In genomic region chr9:75479106-75479725, GRCm38 (mm10) we compare ENCODE assay signal across 12 mouse cellular contexts. TPM values are rescaled to one million over a fixed set of nuclear protein-coding genes. Genes with fewer than 3 reads are reported as not detected.
DNase-seq lines count a peak whose midpoint lies in the region; ATAC-seq and TF ChIP-seq lines count a peak whose summit lies in the region.
"Had no signal": no experiment of that assay in that cellular context is flagged by ENCODE, and none has a peak within 500 bp of the region (broad histone marks: within the 10 kb centered on the region; RNA-seq: fewer than 3 reads in every experiment).

No protein-coding gene starts in this region.

- H3K27ac ChIP-seq in midbrain, embryonic 11.5 days (ENCODE audit: low read depth, low read length), result no peak overlapping the region
- no peak overlapping the region for H3K27ac ChIP-seq in midbrain, embryonic 16.5 days (ENCODE audit: low read length)
- H3K27ac ChIP-seq in cerebellum, adult 2 months (ENCODE audit: insufficient read depth, low read length), result peak overlapping the region; percentile 94
- no peak overlapping the region for H3K27ac ChIP-seq in forebrain, embryonic 11.5 days (ENCODE audit: low read depth, low read length)
- no peak overlapping the region for H3K27ac ChIP-seq in neural tube, embryonic 14.5 days (ENCODE audit: low read depth, low read length)

- H3K4me2 ChIP-seq in midbrain, embryonic 11.5 days, result no peak overlapping the region
- H3K4me2 ChIP-seq in midbrain, embryonic 16.5 days (ENCODE audit: low read length), result no peak overlapping the region
- H3K4me2 ChIP-seq in forebrain, embryonic 11.5 days (ENCODE audit: low read depth, low read length, severe bottlenecking), result no peak overlapping the region
- H3K4me2 ChIP-seq in neural tube, embryonic 14.5 days (ENCODE audit: low read depth, low read length), result no peak overlapping the region

- WGBS in midbrain, embryonic 11.5 days, result 59% methylated on average over 8 of the region's 8 CpGs
- WGBS in midbrain, embryonic 16.5 days, result 39% methylated on average over 8 of the region's 8 CpGs
- 16% methylated on average over 8 of the region's 8 CpGs for WGBS in cerebellum, adult 2 months
- WGBS in forebrain, embryonic 11.5 days, result 61% methylated on average over 8 of the region's 8 CpGs
- 65% methylated on average over 8 of the region's 8 CpGs for WGBS in neural tube, embryonic 14.5 days

- H3K9ac ChIP-seq in midbrain, embryonic 11.5 days (ENCODE audit: low read length), result no peak overlapping the region
- no peak overlapping the region for H3K9ac ChIP-seq in midbrain, embryonic 16.5 days (ENCODE audit: low read depth, low read length)
- no peak overlapping the region for H3K9ac ChIP-seq in forebrain, embryonic 11.5 days (ENCODE audit: low read length)
- no peak overlapping the region for H3K9ac ChIP-seq in neural tube, embryonic 14.5 days (replicated peaks; ENCODE audit: low read depth, low read length)

- TF ChIP-seq POLR2A in cerebellum, adult 2 months (IDR thresholded peaks at IDR 0.05; ENCODE audit: borderline replicate concordance, insufficient read depth, low read length), result peak; percentile 37; the same call in 1 of the 2 replicates

- no peak for TF ChIP-seq CTCF in cerebellum, adult 2 months (IDR thresholded peaks at IDR 0.05; ENCODE audit: borderline replicate concordance, insufficient read depth, low read depth, low read length)

- 0 out of 2 replicates have a peak, but pooled peaks cover 2% of the 10 kb centered on the region for H3K36me3 ChIP-seq in midbrain, embryonic 11.5 days (ENCODE audit: control insufficient read depth, insufficient read depth, low read length)
- peaks cover 4% of the 10 kb centered on the region; the same call in 1 of the 2 replicates for H3K36me3 ChIP-seq in midbrain, embryonic 16.5 days (ENCODE audit: control insufficient read depth, insufficient read depth, low read length)
- no peaks in the 10 kb centered on the region for H3K36me3 ChIP-seq in forebrain, embryonic 11.5 days (ENCODE audit: control insufficient read depth, insufficient read depth, low read length)
- H3K36me3 ChIP-seq in neural tube, embryonic 14.5 days (ENCODE audit: control insufficient read depth, insufficient read depth, low read length), result peaks cover 4% of the 10 kb centered on the region; the same call in 1 of the 2 replicates

- no peak for DNase-seq in midbrain, embryonic 11.5 days (ENCODE audit: low spot score, missing footprints)
- peak; percentile 72 to 91 for DNase-seq in cerebellum, adult 2 months
- no peak for DNase-seq in forebrain, embryonic 11.5 days (ENCODE audit: low spot score)
- DNase-seq in spleen, adult 12 weeks (ENCODE audit: low spot score), result no peak
- no peak for DNase-seq in kidney, postnatal 4 days
- DNase-seq: adrenal gland, adult 2 months; gastrocnemius, postnatal 25 days; kidney, postnatal 10 days; liver; thymus, postnatal 25 days had no signal

- no peaks in the 10 kb centered on the region for H3K4me1 ChIP-seq in midbrain, embryonic 11.5 days (ENCODE audit: control insufficient read depth, insufficient read depth, low read length)
- H3K4me1 ChIP-seq in midbrain, embryonic 16.5 days (ENCODE audit: control insufficient read depth, insufficient read depth, low read length), result peaks cover 3% of the 10 kb centered on the region; the same call in 1 of the 2 replicates
- peaks cover 14% of the 10 kb centered on the region for H3K4me1 ChIP-seq in cerebellum, adult 2 months (ENCODE audit: control insufficient read depth, insufficient read depth, low read length)
- H3K4me1 ChIP-seq in forebrain, embryonic 11.5 days (replicated peaks; ENCODE audit: control insufficient read depth, insufficient read depth, low read length), result no peaks in the 10 kb centered on the region
- no peaks in the 10 kb centered on the region for H3K4me1 ChIP-seq in neural tube, embryonic 14.5 days (ENCODE audit: control insufficient read depth, insufficient read depth, low read length)

- ATAC-seq in midbrain, embryonic 11.5 days (ENCODE audit: low FRiP score), result peak; percentile 48; the same call in 1 of the 2 replicates
- ATAC-seq in midbrain, embryonic 16.5 days, result no peak
- peak; percentile 60 for ATAC-seq in forebrain, embryonic 11.5 days (replicated peaks; ENCODE audit: low FRiP score)
- peak; percentile 38; the same call in 1 of the 2 replicates for ATAC-seq in neural tube, embryonic 14.5 days (ENCODE audit: low read depth)

- H3K4me3 ChIP-seq in midbrain, embryonic 11.5 days (ENCODE audit: low read depth, low read length), result no peak overlapping the region
- H3K4me3 ChIP-seq in midbrain, embryonic 16.5 days (ENCODE audit: low read depth, low read length), result no peak overlapping the region
- no peak overlapping the region for H3K4me3 ChIP-seq in cerebellum, adult 2 months (replicated peaks; ENCODE audit: insufficient read depth, low read depth, low read length)
- H3K4me3 ChIP-seq in forebrain, embryonic 11.5 days (ENCODE audit: low read depth, low read length), result no peak overlapping the region
- no peak overlapping the region for H3K4me3 ChIP-seq in neural tube, embryonic 14.5 days (ENCODE audit: low read depth, low read length)

- H3K9me3 ChIP-seq in midbrain, embryonic 11.5 days (ENCODE audit: control insufficient read depth, low read length), result no peaks in the 10 kb centered on the region
- no peaks in the 10 kb centered on the region for H3K9me3 ChIP-seq in midbrain, embryonic 16.5 days (replicated peaks; ENCODE audit: control insufficient read depth, low read length, poor library complexity, severe bottlenecking)
- H3K9me3 ChIP-seq in forebrain, embryonic 11.5 days (ENCODE audit: control insufficient read depth, low read length), result no peaks in the 10 kb centered on the region
- no peaks in the 10 kb centered on the region for H3K9me3 ChIP-seq in neural tube, embryonic 14.5 days (ENCODE audit: control insufficient read depth, low read length)

- H3K27me3 ChIP-seq in midbrain, embryonic 11.5 days (ENCODE audit: control insufficient read depth, insufficient read depth, low read length), result no peaks in the 10 kb centered on the region
- no peaks in the 10 kb centered on the region for H3K27me3 ChIP-seq in midbrain, embryonic 16.5 days (ENCODE audit: control insufficient read depth, insufficient read depth, low read depth, low read length)
- no peaks in the 10 kb centered on the region for H3K27me3 ChIP-seq in cerebellum, adult 2 months (ENCODE audit: control insufficient read depth, insufficient read depth, low read length)
- H3K27me3 ChIP-seq in forebrain, embryonic 11.5 days (ENCODE audit: control insufficient read depth, insufficient read depth, low read length), result no peaks in the 10 kb centered on the region
- no peaks in the 10 kb centered on the region for H3K27me3 ChIP-seq in neural tube, embryonic 14.5 days (ENCODE audit: control insufficient read depth, insufficient read depth, low read length)

RNA-seq across cellular contexts. Expression of gene Leo1, which starts 37.9 kb away (rescaled TPM):
- polyA plus RNA-seq in midbrain, embryonic 11.5 days (2014; fragmentation: Nextera tagmentation; extraction: Ambion mirVana), result 45.2 and 49.9 TPM in 2 replicates
- 43.6 and 48.2 TPM in 2 replicates for polyA plus RNA-seq in midbrain, embryonic 16.5 days (2015; fragmentation: Nextera tagmentation; extraction: Ambion mirVana)
- polyA plus RNA-seq in cerebellum, adult 2 months (2012; rRNA removed), result 26.9 and 31.6 TPM in 2 replicates
- 52.6 and 52.8 TPM in 2 replicates for polyA plus RNA-seq in forebrain, embryonic 11.5 days (2014; fragmentation: Nextera tagmentation; extraction: Ambion mirVana)
- 40.7 and 40.8 TPM in 2 replicates for polyA plus RNA-seq in neural tube, embryonic 14.5 days (2014; fragmentation: Nextera tagmentation; extraction: Ambion mirVana)

Comparison
In these comparisons a context has a peak if more than half of its experiments do, and no peak if none do; other contexts are left out.
1. DNase-seq: peak in cerebellum, adult 2 months (2 of 2); none in midbrain, embryonic 11.5 days (single experiment), forebrain, embryonic 11.5 days (single experiment), spleen, adult 12 weeks (single experiment) and kidney, postnatal 4 days (0 of 2).